Comparison of ENCODE assay signal across 18 mouse cellular contexts in genomic region chr2:105454836-105455235, GRCm38 (mm10). TPM values are rescaled to one million over a fixed set of nuclear protein-coding genes. Genes with fewer than 3 reads are reported as not detected.
DNase-seq lines count a peak whose midpoint lies in the region; ATAC-seq and TF ChIP-seq lines count a peak whose summit lies in the region.
"Had no signal": no experiment of that assay in that cellular context is flagged by ENCODE, and none has a peak within 500 bp of the region (broad histone marks: within the 10 kb centered on the region; RNA-seq: fewer than 3 reads in every experiment).

No protein-coding gene starts in this region.

- H3K79me2 ChIP-seq in heart, adult 2 months (replicated peaks; ENCODE audit: control insufficient read depth, insufficient read depth, low read length) = no peaks in the 10 kb centered on the region

- TF ChIP-seq CTCF in heart, adult 2 months (IDR thresholded peaks at IDR 0.05) = no peak
- no peak for TF ChIP-seq CTCF in layer of hippocampus, adult 2 months (conservative IDR thresholded peaks at IDR 0.05)

- no peak for TF ChIP-seq POLR2A in heart, adult 2 months (IDR thresholded peaks at IDR 0.05; ENCODE audit: insufficient read depth, low read depth, low read length)

- TF ChIP-seq EP300 in heart, adult 2 months (IDR thresholded peaks at IDR 0.05; ENCODE audit: insufficient read depth, low read depth, low read length) = no peak

- no peak for DNase-seq in heart, postnatal 14 days
- no peak for DNase-seq in heart, adult 2 months
- no peak for DNase-seq in layer of hippocampus, adult 2 months (ENCODE audit: low spot score in 2 of 2)
- DNase-seq: adrenal gland, postnatal 14 days; cerebellum, adult 11-12 months; cerebellum, adult 9-10 months; cerebellum, postnatal 25 days; kidney, adult 11 months had no signal

- no peaks in the 10 kb centered on the region for H3K4me1 ChIP-seq in heart, embryonic 11.5 days (ENCODE audit: control insufficient read depth, insufficient read depth, low read length)
- H3K4me1 ChIP-seq in heart, embryonic 15.5 days (replicated peaks) = peaks cover 7% of the 10 kb centered on the region; the same call in 1 of the 2 replicates
- H3K4me1 ChIP-seq in heart, adult 2 months (ENCODE audit: control insufficient read depth, insufficient read depth, low read length) = no peaks in the 10 kb centered on the region
- H3K4me1 ChIP-seq in neural tube, embryonic 12.5 days = peaks cover 8% of the 10 kb centered on the region; the same call in 1 of the 2 replicates
- peaks cover 7% of the 10 kb centered on the region for H3K4me1 ChIP-seq in neural tube, embryonic 15.5 days
- H3K4me1 ChIP-seq: forebrain, embryonic 15.5 days had no signal

- no peak overlapping the region for H3K4me3 ChIP-seq in heart, embryonic 11.5 days (ENCODE audit: low read depth, low read length)
- H3K4me3 ChIP-seq in heart, embryonic 15.5 days = no peak overlapping the region
- H3K4me3 ChIP-seq in heart, adult 2 months = no peak overlapping the region
- H3K4me3 ChIP-seq in neural tube, embryonic 12.5 days = no peak overlapping the region
- H3K4me3 ChIP-seq in neural tube, embryonic 15.5 days (replicated peaks) = no peak overlapping the region
- H3K4me3 ChIP-seq in layer of hippocampus, adult 2 months = no peak overlapping the region
- H3K4me3 ChIP-seq: embryonic facial prominence, embryonic 12.5 days; forebrain, embryonic 15.5 days; hindbrain, embryonic 13.5 days had no signal

- no peak overlapping the region for H3K9ac ChIP-seq in heart, embryonic 11.5 days (ENCODE audit: low read depth, low read length)
- H3K9ac ChIP-seq in heart, embryonic 15.5 days = no peak overlapping the region
- H3K9ac ChIP-seq in heart, adult 2 months (ENCODE audit: low read depth, low read length) = no peak overlapping the region
- H3K9ac ChIP-seq in neural tube, embryonic 12.5 days = no peak overlapping the region
- no peak overlapping the region for H3K9ac ChIP-seq in neural tube, embryonic 15.5 days (replicated peaks)
- H3K9ac ChIP-seq: embryonic facial prominence, embryonic 12.5 days; forebrain, embryonic 15.5 days; hindbrain, embryonic 13.5 days had no signal

- no peaks in the 10 kb centered on the region for H3K9me3 ChIP-seq in heart, embryonic 11.5 days (replicated peaks; ENCODE audit: control insufficient read depth, low read length)
- no peaks in the 10 kb centered on the region for H3K9me3 ChIP-seq in heart, embryonic 15.5 days (replicated peaks)
- H3K9me3 ChIP-seq in neural tube, embryonic 12.5 days = no peaks in the 10 kb centered on the region
- H3K9me3 ChIP-seq in neural tube, embryonic 15.5 days (replicated peaks) = no peaks in the 10 kb centered on the region
- H3K9me3 ChIP-seq: embryonic facial prominence, embryonic 12.5 days; forebrain, embryonic 15.5 days; hindbrain, embryonic 13.5 days had no signal

- no peaks in the 10 kb centered on the region for H3K36me3 ChIP-seq in heart, embryonic 11.5 days (ENCODE audit: control insufficient read depth, insufficient read depth, low read length)
- no peaks in the 10 kb centered on the region for H3K36me3 ChIP-seq in heart, embryonic 15.5 days
- H3K36me3 ChIP-seq in heart, adult 2 months (ENCODE audit: control insufficient read depth, insufficient read depth, low read length) = no peaks in the 10 kb centered on the region
- no peaks in the 10 kb centered on the region for H3K36me3 ChIP-seq in neural tube, embryonic 12.5 days
- no peaks in the 10 kb centered on the region for H3K36me3 ChIP-seq in neural tube, embryonic 15.5 days
- H3K36me3 ChIP-seq: embryonic facial prominence, embryonic 12.5 days; forebrain, embryonic 15.5 days; hindbrain, embryonic 13.5 days had no signal

- intact Hi-C loops in heart, postnatal 14 days (cut with DNase I) = no loop called here
- intact Hi-C loops in heart, adult 2 months (cut with DNase I) = no loop called here

- 0 out of 2 replicates have a peak overlapping the region, but pooled peaks have one; percentile 29 for H3K27ac ChIP-seq in heart, embryonic 11.5 days (ENCODE audit: low read depth, low read length)
- peak overlapping the region; percentile 55 for H3K27ac ChIP-seq in heart, embryonic 15.5 days
- H3K27ac ChIP-seq in heart, adult 2 months = no peak overlapping the region
- no peak overlapping the region for H3K27ac ChIP-seq in neural tube, embryonic 12.5 days
- H3K27ac ChIP-seq in neural tube, embryonic 15.5 days (replicated peaks) = no peak overlapping the region
- H3K27ac ChIP-seq in layer of hippocampus, adult 2 months = no peak overlapping the region
- H3K27ac ChIP-seq: embryonic facial prominence, embryonic 12.5 days; forebrain, embryonic 15.5 days; hindbrain, embryonic 13.5 days; hindbrain, postnatal 0 days had no signal

- H3K4me2 ChIP-seq in heart, embryonic 11.5 days = no peak overlapping the region
- H3K4me2 ChIP-seq in heart, embryonic 15.5 days = no peak overlapping the region
- no peak overlapping the region for H3K4me2 ChIP-seq in neural tube, embryonic 12.5 days (replicated peaks)
- no peak overlapping the region for H3K4me2 ChIP-seq in neural tube, embryonic 15.5 days
- H3K4me2 ChIP-seq: embryonic facial prominence, embryonic 12.5 days; forebrain, embryonic 15.5 days; hindbrain, embryonic 13.5 days had no signal

- ATAC-seq in heart, embryonic 11.5 days (replicated peaks; ENCODE audit: insufficient number of reproducible peaks, low FRiP score, low TSS enrichment) = 0 out of 2 replicates have a peak, but pooled peaks have one; percentile 42
- ATAC-seq in heart, embryonic 15.5 days (replicated peaks; ENCODE audit: insufficient number of reproducible peaks, insufficient read depth, low FRiP score, low read depth) = peak; percentile 82
- ATAC-seq in neural tube, embryonic 12.5 days (ENCODE audit: low FRiP score, low read depth) = 0 out of 2 replicates have a peak, but pooled peaks have one; percentile 25
- no peak for ATAC-seq in neural tube, embryonic 15.5 days (ENCODE audit: low FRiP score)
- ATAC-seq: activated CD4-positive, CD25-positive, alpha-beta regulatory T cell, adult 4 months; forebrain, embryonic 15.5 days; hindbrain, postnatal 0 days; Patski had no signal

- H3K27me3 ChIP-seq in heart, embryonic 11.5 days (ENCODE audit: control insufficient read depth, insufficient read depth, low read length) = no peaks in the 10 kb centered on the region
- H3K27me3 ChIP-seq in heart, embryonic 15.5 days = no peaks in the 10 kb centered on the region
- H3K27me3 ChIP-seq in heart, adult 2 months (ENCODE audit: control insufficient read depth, insufficient read depth, low read length) = no peaks in the 10 kb centered on the region
- H3K27me3 ChIP-seq in neural tube, embryonic 12.5 days (replicated peaks) = no peaks in the 10 kb centered on the region; the same call in 1 of the 2 replicates
- peaks cover 10% of the 10 kb centered on the region for H3K27me3 ChIP-seq in neural tube, embryonic 15.5 days (replicated peaks)
- H3K27me3 ChIP-seq: embryonic facial prominence, embryonic 12.5 days; forebrain, embryonic 15.5 days; Patski had no signal

RNA-seq across cellular contexts. Expression of gene Rcn1, which starts 55.7 kb away (rescaled TPM):
- 90.2 and 178 TPM in 2 replicates for polyA plus RNA-seq in heart, embryonic 11.5 days (2014; fragmentation: Nextera tagmentation; extraction: Ambion mirVana)
- total RNA-seq in heart, postnatal 14 days (2021) = 10 to 100 TPM; 30.7 to 31.0 TPM
- polyA plus RNA-seq in heart, embryonic 15.5 days (2015; fragmentation: Nextera tagmentation; extraction: Ambion mirVana) = 129 and 144 TPM in 2 replicates
- 10 to 100 TPM; 20.7 to 21.4 TPM for total RNA-seq in heart, adult 2 months (2021)
- polyA plus RNA-seq in heart, adult 2 months (2012; rRNA removed) = 6.9 and 14.5 TPM in 2 replicates
- 109 and 111 TPM in 2 replicates for polyA plus RNA-seq in neural tube, embryonic 12.5 days (2016; fragmentation: Nextera tagmentation; extraction: Ambion mirVana)
- 73.5 and 85.4 TPM in 2 replicates for polyA plus RNA-seq in neural tube, embryonic 15.5 days (2015; fragmentation: Nextera tagmentation; extraction: Ambion mirVana)
- total RNA-seq in layer of hippocampus, adult 2 months (2021) = 10 to 100 TPM; 14.7 to 18.5 TPM

Comparison
In these comparisons a context has a peak if more than half of its experiments do, and no peak if none do; other contexts are left out.
1. H3K27ac ChIP-seq: peak in heart, embryonic 11.5 days (single experiment) and heart, embryonic 15.5 days (single experiment); none in heart, adult 2 months (single experiment), neural tube, embryonic 12.5 days (single experiment), neural tube, embryonic 15.5 days (single experiment) and layer of hippocampus, adult 2 months (single experiment).